Mouse (Mus musculus) midbrain, embryonic 15.5 days (tissue): ENCODE results near the gene Dpf3. TPM values are rescaled to one million over a fixed set of nuclear protein-coding genes. Genes with fewer than 3 reads are reported as not detected.

Source experiments
- ATAC-seq: fragments of 200-750 bp; cut with Nextera tagmentation; replicated peaks from 2 replicates; pipeline ENCODE4 v1.8.0; 2017; ENCODE audit warnings: moderate TSS enrichment
- H3K27ac ChIP-seq: fragments of 300-500 bp; sonication (generic); 2 replicates; pipeline ENCODE4 v1.5.1; 2015; ENCODE audit warnings: mild to moderate bottlenecking, inconsistent platforms
- H3K27me3 ChIP-seq: fragments of 300-500 bp; sonication (generic); replicated peaks from 2 replicates; pipeline ENCODE4 v1.6.1; 2015; ENCODE audit warnings: inconsistent platforms
- H3K36me3 ChIP-seq: fragments of 300-500 bp; sonication (generic); replicated peaks from 2 replicates; pipeline ENCODE4 v1.6.1; 2015; ENCODE audit warnings: inconsistent platforms
- H3K4me1 ChIP-seq: fragments of 300-500 bp; sonication (generic); 2 replicates; pipeline ENCODE4 v1.6.1; 2015; ENCODE audit warnings: inconsistent platforms
- H3K4me2 ChIP-seq: fragments of 300-500 bp; sonication (generic); 2 replicates; pipeline ENCODE4 v1.6.1; 2015; ENCODE audit warnings: inconsistent platforms, mild to moderate bottlenecking, moderate library complexity
- H3K4me3 ChIP-seq: fragments of 300-500 bp; sonication (generic); 2 replicates; pipeline ENCODE4 v1.5.1; 2015; ENCODE audit warnings: mild to moderate bottlenecking, inconsistent platforms
- H3K9ac ChIP-seq: fragments of 300-500 bp; sonication (generic); 2 replicates; pipeline ENCODE4 v1.6.1; 2015; ENCODE audit warnings: mild to moderate bottlenecking, inconsistent platforms
- H3K9me3 ChIP-seq: fragments of 300-500 bp; sonication (generic); 2 replicates; pipeline ENCODE4 v1.6.1; 2016; ENCODE audit warnings: inconsistent platforms
- WGBS: fragments of 180-500 bp; shearing (Covaris S2); methylation state at CpG from one replicate; pipeline ENCODE4 v1.1.7; 2015; ENCODE audit warnings: mixed read lengths; 5-methylcytosine and 5-hydroxymethylcytosine counted together
- polyA plus RNA-seq: library from polyadenylated mRNA; unstranded; fragments of >200 nt; fragmentation: Nextera tagmentation; extraction: Ambion mirVana; gene quantifications from 2 replicates; pipeline ENCODE4 v1.2.1, GENCODE M21; 2015

Dpf3 gene
- polyA plus RNA-seq, 1 experiment from 2014 or later, result 26.9 TPM

DNA sequence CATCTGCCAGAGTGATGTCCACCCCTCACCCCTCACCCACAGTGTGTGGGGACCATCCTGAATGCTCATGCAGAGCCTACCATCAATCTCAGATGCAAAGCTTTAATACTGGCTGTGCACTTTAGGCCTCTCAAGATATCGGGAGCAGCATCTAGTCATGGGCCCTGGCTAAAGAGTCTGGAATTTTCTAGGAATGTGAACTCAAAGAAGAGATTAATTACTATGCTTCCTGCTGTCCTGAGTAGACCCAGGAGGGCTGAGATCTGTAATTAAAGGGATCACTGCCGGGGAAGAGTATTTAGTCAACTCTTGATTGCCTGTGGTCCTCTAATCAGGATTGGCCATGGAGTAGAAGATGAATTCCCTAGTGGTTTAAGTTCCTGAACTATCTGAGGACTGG, 252.5 kb downstream of the Dpf3 start:
- peaks cover 12% of the 10 kb centered on the region for H3K4me1 ChIP-seq
- WGBS, result 58% methylated on average over 2 of the region's 2 CpGs
- H3K9ac ChIP-seq, result no peak overlapping the region
- H3K4me2 ChIP-seq, result no peak overlapping the region
- no peaks in the 10 kb centered on the region for H3K36me3 ChIP-seq
- H3K9me3 ChIP-seq, result no peaks in the 10 kb centered on the region
- ATAC-seq, result no peak
- H3K27me3 ChIP-seq, result no peaks in the 10 kb centered on the region
- H3K27ac ChIP-seq, result no peak overlapping the region
- no peak overlapping the region for H3K4me3 ChIP-seq

DNA sequence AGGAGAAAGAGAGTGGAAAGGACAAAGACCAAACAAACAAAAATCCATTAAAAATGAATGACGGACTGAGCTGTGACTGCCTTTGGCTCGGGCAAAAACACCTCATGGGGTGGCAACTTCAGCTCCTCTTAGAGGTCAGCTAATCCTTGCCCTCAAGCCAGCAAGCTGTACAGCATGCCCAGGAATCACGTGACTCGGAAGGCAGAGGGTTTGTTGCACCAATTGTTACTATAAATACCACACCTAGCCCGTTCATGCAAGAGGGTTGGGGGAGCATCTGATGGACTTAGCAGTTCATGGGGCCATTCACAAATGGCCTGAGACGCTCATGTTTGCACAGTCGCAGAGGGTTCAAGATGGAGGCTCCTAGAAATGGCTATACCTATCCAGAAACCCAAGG, 253.9 kb downstream of the Dpf3 start:
- H3K9me3 ChIP-seq, result no peaks in the 10 kb centered on the region
- no peak for ATAC-seq
- H3K27me3 ChIP-seq, result no peaks in the 10 kb centered on the region
- H3K4me1 ChIP-seq, result peaks cover 12% of the 10 kb centered on the region
- peak overlapping the region; percentile 29; the same call in 1 of the 2 replicates for H3K27ac ChIP-seq
- H3K4me2 ChIP-seq, result no peak overlapping the region
- 27% methylated on average over 7 of the region's 7 CpGs for WGBS
- no peak overlapping the region for H3K4me3 ChIP-seq
- no peaks in the 10 kb centered on the region for H3K36me3 ChIP-seq
- no peak overlapping the region for H3K9ac ChIP-seq

DNA sequence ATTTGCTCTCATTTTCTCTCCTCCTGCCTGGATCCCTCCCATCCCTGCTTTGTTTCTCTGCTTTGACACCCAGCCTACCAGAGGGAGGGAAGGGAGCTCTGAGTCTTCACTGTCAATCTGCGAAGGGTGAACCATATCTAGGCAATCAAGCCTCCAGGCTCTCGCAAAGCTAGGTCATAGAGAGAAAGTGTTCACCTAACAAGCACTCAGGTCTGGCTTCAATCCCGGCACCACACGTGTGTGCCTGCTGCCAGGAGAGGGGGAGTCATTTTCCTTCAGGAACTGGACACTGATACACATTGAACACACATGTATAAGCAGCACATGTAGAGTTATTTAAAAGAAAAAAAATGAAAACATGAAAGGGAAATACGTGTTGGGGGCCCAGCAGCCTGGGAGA, 254.6 kb downstream of the Dpf3 start:
- Histone ChIP-seq H3K27ac (peak overlapping the region; percentile 29; the same call in 1 of the 2 replicates), H3K4me3 (no peak overlapping the region), H3K4me2 (no peak overlapping the region), H3K9me3 (no peaks in the 10 kb centered on the region), H3K9ac (no peak overlapping the region), H3K27me3 (no peaks in the 10 kb centered on the region), H3K36me3 (no peaks in the 10 kb centered on the region), H3K4me1 (peaks cover 12% of the 10 kb centered on the region)
- no peak for ATAC-seq
- WGBS, result 54% methylated on average over 5 of the region's 5 CpGs

DNA sequence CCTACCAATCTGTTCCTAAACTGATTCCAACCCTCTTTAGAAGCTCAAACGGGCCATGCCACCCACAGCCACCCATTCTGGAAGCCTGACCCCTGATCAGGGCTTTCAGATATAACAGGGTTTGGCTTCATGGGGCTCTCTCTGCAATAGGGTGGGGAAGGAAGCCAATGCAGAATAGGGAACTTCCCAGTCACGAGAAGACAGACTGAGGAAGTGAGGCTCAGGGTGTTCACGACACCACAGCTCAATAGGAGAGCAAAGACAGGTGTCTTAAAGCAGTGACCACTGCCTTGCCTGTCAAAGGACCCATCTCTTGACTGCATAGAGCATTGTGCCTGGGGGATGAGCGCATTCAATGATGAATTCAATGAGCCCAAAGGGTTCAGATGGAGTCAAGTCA, 256.3 kb downstream of the Dpf3 start:
- H3K4me2 ChIP-seq, result no peak overlapping the region
- no peaks in the 10 kb centered on the region for H3K27me3 ChIP-seq
- H3K9me3 ChIP-seq, result no peaks in the 10 kb centered on the region
- H3K4me1 ChIP-seq, result peaks cover 12% of the 10 kb centered on the region
- no peak overlapping the region for H3K27ac ChIP-seq
- H3K36me3 ChIP-seq, result no peaks in the 10 kb centered on the region
- H3K4me3 ChIP-seq, result no peak overlapping the region
- no peak for ATAC-seq
- H3K9ac ChIP-seq, result no peak overlapping the region
- 84% methylated on average over 4 of the region's 4 CpGs for WGBS

DNA sequence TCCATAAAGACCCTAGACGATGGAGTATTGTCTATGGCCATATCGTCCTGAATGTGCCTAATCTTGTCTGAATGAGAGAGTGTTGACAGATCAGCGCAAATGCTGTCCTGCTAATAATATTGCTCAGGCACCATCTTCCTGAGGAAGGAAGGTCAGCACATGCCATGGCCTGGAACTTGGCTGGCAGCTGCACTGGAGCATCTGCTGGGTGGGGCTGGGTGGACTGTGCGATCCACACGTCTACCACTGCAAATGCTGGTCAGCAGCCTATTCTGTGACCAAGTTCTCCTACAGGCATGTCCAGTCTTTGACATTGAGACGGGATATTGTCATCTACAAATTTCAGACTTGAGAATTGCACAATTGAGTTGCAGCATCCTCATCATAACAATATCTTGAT, 257.8 kb downstream of the Dpf3 start:
- H3K36me3 ChIP-seq, result no peaks in the 10 kb centered on the region
- no peak overlapping the region for H3K4me3 ChIP-seq
- WGBS, result 87% methylated on average over 6 of the region's 6 CpGs
- no peaks in the 10 kb centered on the region for H3K9me3 ChIP-seq
- no peak for ATAC-seq
- H3K27ac ChIP-seq, result no peak overlapping the region
- H3K4me2 ChIP-seq, result no peak overlapping the region
- H3K27me3 ChIP-seq, result no peaks in the 10 kb centered on the region
- H3K9ac ChIP-seq, result no peak overlapping the region
- peaks cover 12% of the 10 kb centered on the region for H3K4me1 ChIP-seq

DNA sequence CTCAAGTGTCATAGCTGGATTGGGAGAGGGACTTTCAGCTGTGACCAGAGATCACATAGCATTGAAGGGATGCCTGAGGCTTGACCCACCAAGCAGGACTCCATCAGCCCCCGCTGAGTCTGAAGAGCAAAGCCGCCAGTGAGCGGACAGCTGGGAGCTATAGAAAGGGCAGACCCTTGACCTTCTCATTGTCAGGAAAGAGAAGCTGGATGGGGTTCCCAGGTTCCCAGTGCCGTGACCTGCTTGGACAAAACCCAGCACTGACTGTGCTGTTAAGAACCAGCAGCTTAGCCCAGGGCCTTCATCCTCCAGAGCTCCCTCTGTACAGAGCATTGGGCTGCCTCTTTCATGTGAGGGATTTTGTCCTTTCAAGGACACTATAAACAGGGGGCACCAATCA, 260.5 kb downstream of the Dpf3 start:
- 18% methylated on average over 4 of the region's 4 CpGs for WGBS
- ATAC-seq, result no peak

DNA sequence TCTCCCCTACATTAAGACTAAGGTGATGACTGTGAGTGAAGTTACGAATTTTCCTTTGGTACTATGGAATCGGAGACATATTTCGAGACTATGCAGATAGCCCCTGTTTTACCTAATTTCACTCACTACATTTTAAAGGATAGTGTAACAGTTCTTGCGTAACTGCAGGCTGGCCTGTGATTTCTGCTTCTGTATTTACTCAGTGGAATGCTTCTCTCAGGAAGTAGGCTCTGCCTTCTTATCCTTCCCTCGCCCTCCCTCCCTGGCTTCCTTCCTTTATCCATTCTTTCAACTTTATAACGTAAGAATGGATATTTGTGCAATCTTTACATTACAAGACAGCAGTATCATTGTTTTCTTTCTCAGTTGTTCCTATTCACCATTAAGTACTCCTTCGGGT, 266.6 kb downstream of the Dpf3 start:
- Histone ChIP-seq H3K27ac (no peak overlapping the region), H3K9me3 (no peaks in the 10 kb centered on the region), H3K4me1 (no peaks in the 10 kb centered on the region), H3K4me2 (no peak overlapping the region), H3K4me3 (no peak overlapping the region), H3K27me3 (no peaks in the 10 kb centered on the region), H3K36me3 (no peaks in the 10 kb centered on the region), H3K9ac (no peak overlapping the region)
- 84% methylated on average over 7 of the region's 7 CpGs for WGBS
- ATAC-seq, result no peak

More for the DNA sequence above, 260.5 kb downstream of the Dpf3 start:
- H3K4me1 ChIP-seq, result no peaks in the 10 kb centered on the region
- no peak overlapping the region for H3K27ac ChIP-seq
- no peak overlapping the region for H3K4me2 ChIP-seq
- no peaks in the 10 kb centered on the region for H3K36me3 ChIP-seq
- H3K9ac ChIP-seq, result no peak overlapping the region
- no peak overlapping the region for H3K4me3 ChIP-seq
- no peaks in the 10 kb centered on the region for H3K9me3 ChIP-seq
- no peaks in the 10 kb centered on the region for H3K27me3 ChIP-seq

DNA sequence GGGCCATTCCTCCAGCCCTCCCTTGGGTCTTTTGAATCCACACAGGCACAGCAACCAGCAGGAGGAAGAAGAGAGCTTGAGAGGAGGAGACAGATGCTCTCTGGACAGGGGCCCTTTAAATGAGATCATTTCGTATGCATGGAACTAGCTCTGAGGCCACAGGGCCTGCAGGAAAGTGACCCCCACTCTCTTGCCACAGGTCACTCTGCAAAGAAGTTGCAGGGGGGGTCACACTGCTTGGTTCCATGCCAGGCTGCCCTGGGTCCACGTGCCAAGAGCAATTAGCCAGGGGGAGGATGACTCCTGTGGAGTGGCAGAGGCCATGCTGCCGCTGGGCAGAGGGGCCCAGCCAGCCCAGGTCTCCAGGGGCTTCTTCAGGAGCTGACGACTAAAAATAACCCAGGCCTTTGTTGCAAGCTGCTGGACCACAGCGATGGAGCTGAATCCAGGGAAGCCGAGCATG, 273.6 kb downstream of the Dpf3 start:
- no peaks in the 10 kb centered on the region for H3K27me3 ChIP-seq
- no peak overlapping the region for H3K4me3 ChIP-seq
- H3K4me2 ChIP-seq, result no peak overlapping the region
- 6% methylated on average over 6 of the region's 6 CpGs for WGBS
- peak overlapping the region; percentile 48; the same call in 1 of the 2 replicates for H3K27ac ChIP-seq
- no peaks in the 10 kb centered on the region for H3K36me3 ChIP-seq
- H3K4me1 ChIP-seq, result peaks cover 13% of the 10 kb centered on the region
- peak; percentile 39 for ATAC-seq
- H3K9ac ChIP-seq, result no peak overlapping the region
- H3K9me3 ChIP-seq, result no peaks in the 10 kb centered on the region

DNA sequence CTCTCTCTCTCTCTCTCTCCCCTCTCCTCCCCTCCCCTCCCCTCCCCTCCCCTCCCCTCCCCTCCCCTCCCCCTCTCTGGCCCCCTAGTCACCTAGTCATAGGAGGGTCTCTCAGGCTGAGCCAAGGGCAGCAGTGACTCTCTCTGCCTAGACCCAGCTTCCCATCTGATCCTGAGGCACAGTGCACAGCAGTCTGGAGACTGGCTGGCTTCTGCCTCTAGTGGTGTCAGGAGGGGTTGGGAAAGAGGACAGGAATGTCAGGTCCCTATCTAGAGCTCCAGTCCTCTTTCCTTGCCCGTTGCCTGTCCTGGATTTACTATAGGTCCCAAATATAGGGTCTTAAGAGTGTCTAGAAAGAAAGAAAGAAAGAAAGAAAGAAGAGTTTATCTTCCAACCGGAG, 275.5 kb downstream of the Dpf3 start:
- no peak for ATAC-seq
- Histone ChIP-seq H3K4me1 (peaks cover 28% of the 10 kb centered on the region), H3K4me2 (no peak overlapping the region), H3K9me3 (no peaks in the 10 kb centered on the region), H3K9ac (no peak overlapping the region), H3K4me3 (no peak overlapping the region), H3K36me3 (no peaks in the 10 kb centered on the region), H3K27me3 (no peaks in the 10 kb centered on the region), H3K27ac (no peak overlapping the region)
- 89% methylated on average over 2 of the region's 2 CpGs for WGBS

DNA sequence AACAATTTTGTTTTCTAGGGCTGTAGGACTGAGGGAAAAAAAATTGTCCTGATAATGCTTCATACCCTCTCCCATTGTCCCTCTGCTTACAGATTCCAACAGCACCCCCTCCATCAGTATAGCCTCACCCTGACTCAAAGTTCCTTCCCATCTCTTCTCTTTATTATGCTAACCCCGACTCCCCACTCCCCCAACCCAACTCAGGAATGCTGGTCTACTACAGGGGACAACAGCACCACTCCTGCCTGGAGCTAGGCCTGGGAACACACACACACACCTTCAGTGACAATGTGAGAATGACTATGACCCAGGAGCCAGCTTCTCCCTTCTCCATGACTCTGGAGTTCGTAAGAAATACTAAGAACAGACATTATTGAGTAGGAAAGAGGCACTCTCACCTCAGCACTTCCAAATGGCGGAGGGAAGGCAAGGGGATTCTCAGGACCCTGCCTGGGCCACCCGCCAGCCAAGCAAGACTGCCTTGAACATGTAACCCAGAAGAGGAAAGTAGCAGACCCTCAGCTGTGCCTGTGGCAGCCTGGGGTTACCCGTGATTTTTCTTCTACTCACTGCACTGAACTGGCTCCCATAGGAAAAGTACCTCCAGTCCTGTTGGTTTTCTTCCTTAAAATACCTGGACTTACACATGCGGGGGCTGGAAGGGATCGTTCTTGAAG, 276.2 kb downstream of the Dpf3 start:
- Histone ChIP-seq H3K36me3 (no peaks in the 10 kb centered on the region), H3K4me2 (no peak overlapping the region), H3K4me3 (no peak overlapping the region), H3K9me3 (no peaks in the 10 kb centered on the region), H3K4me1 (peaks cover 28% of the 10 kb centered on the region), H3K27ac (no peak overlapping the region), H3K27me3 (no peaks in the 10 kb centered on the region), H3K9ac (no peak overlapping the region)
- WGBS, result 77% methylated on average over 7 of the region's 7 CpGs
- ATAC-seq, result no peak

DNA sequence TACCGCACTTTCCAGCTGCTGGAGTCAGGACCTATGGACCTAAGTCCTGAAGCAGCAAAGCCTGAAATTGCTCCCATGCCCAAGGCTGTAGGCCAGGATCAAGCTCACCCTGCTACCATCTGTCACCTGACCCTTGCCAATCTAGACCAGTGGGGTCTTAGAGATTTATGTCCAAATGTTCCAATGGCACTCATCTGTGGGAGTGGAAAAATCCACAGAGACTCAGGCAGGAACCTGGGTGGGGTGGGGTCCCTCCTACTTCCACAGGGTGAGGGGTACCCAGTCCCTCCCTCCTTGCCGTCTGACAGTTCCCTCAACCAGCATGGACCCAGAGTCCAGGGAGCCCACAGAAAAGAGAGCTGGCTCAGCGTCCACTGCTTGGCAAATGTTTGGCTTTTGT, 276.8 kb downstream of the Dpf3 start:
- H3K9ac ChIP-seq, result no peak overlapping the region
- no peaks in the 10 kb centered on the region for H3K36me3 ChIP-seq
- H3K4me3 ChIP-seq, result no peak overlapping the region
- H3K9me3 ChIP-seq, result no peaks in the 10 kb centered on the region
- H3K4me2 ChIP-seq, result no peak overlapping the region
- no peaks in the 10 kb centered on the region for H3K27me3 ChIP-seq
- peaks cover 28% of the 10 kb centered on the region for H3K4me1 ChIP-seq
- 71% methylated on average over 3 of the region's 3 CpGs for WGBS
- ATAC-seq, result no peak
- no peak overlapping the region for H3K27ac ChIP-seq

DNA sequence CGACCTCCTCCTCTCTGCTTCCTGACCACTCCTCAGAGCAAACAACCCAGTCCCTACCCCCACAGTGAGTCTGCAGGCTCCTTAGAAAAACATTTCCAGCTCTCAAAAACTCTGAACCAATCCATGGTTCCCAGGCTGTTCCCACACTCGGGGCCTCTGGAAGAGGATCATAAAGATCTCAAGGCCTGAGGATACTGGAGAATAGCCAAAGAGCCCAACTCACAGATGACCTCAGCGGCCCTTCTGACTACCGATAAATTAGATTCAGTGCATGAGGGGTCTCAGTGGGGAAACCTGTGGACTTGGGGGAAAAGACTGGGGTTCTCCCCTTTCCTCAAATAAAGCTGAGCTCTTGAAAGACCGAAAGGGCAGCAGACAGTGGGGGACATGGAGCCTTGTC, 277.2 kb downstream of the Dpf3 start:
- no peak overlapping the region for H3K4me2 ChIP-seq
- 69% methylated on average over 5 of the region's 5 CpGs for WGBS
- no peaks in the 10 kb centered on the region for H3K9me3 ChIP-seq
- peaks cover 28% of the 10 kb centered on the region for H3K4me1 ChIP-seq
- H3K27me3 ChIP-seq, result no peaks in the 10 kb centered on the region
- no peak for ATAC-seq
- no peak overlapping the region for H3K9ac ChIP-seq
- H3K4me3 ChIP-seq, result no peak overlapping the region
- H3K27ac ChIP-seq, result no peak overlapping the region
- no peaks in the 10 kb centered on the region for H3K36me3 ChIP-seq

DNA sequence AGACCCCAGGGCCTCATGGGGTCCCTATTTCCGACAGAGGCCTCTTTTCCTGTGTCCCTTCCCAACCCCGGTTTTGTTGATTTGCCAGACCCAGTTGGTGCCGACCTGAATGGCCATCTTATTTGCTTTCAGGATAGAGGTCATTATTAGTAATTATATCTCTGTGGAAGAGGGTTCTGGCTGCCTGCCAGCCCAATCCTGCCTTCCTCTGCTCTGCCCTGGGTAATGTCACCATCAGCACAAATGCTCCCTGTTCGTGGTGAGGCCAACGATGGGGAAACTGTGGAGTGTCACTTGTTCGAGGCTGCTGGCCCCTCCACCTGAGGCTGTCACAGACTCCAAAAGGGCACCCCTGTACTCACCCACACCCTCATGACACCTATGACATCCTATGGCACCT, 278.1 kb downstream of the Dpf3 start:
- H3K27ac ChIP-seq, result no peak overlapping the region
- H3K4me3 ChIP-seq, result no peak overlapping the region
- no peaks in the 10 kb centered on the region for H3K36me3 ChIP-seq
- WGBS, result 34% methylated on average over 6 of the region's 6 CpGs
- no peaks in the 10 kb centered on the region for H3K9me3 ChIP-seq
- no peak overlapping the region for H3K9ac ChIP-seq
- no peak overlapping the region for H3K4me2 ChIP-seq
- no peaks in the 10 kb centered on the region for H3K27me3 ChIP-seq
- H3K4me1 ChIP-seq, result peaks cover 28% of the 10 kb centered on the region
- no peak for ATAC-seq
